Mouse (Mus musculus) embryonic fibroblast, embryonic 13.5 days (primary cell): Measurements from ENCODE around the gene Pex16.

Experiments used
- CTCF ChIP-seq: IDR thresholded peaks from 2 replicates; pipeline ENCODE4 v1.5.1; 2011; ENCODE audit warnings: mild to moderate bottlenecking, control low read depth, low read length, moderate library complexity, borderline replicate concordance; ENCODE audit not compliant: insufficient read depth
- POLR2A ChIP-seq: IDR thresholded peaks from 2 replicates; pipeline ENCODE4 v1.6.1; 2011; ENCODE audit warnings: low read depth, mild to moderate bottlenecking, control low read depth, low read length, moderate library complexity

DNA sequence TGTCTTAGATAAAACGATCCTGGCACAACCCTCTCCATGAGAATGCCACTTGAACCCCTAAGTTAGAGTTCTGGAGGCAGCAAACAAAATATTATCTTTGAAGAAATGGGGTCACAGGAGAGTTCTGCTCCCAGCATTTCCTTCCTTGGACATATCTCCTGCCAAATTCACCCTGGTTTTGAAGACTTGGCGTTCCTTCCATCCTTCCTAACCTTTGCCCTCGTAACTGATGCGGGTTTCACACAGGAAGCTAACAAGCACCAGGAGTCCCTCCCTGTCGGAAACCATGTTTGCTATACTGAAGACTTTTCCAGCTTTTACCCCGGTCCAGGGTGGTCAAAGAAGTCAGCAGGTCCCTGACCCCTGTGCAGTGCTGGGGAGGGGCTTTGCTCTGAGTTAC, 20.3 kb upstream of the Pex16 start:
- TF ChIP-seq POLR2A: no peak
- TF ChIP-seq CTCF: no peak
